Mouse (Mus musculus) stomach, embryonic 15.5 days (tissue): ENCODE measurements around the gene Psme2. TPM values are rescaled to one million over a fixed set of nuclear protein-coding genes. Genes with fewer than 3 reads are reported as not detected.

Experiments
- ATAC-seq: fragments of 200-750 bp; cut with Nextera tagmentation; 2 replicates; pipeline ENCODE4 v1.8.0; 2017; ENCODE audit warnings: low read depth, moderate number of reproducible peaks, moderate TSS enrichment; ENCODE audit not compliant: insufficient read depth, low FRiP score
- H3K27ac ChIP-seq: fragments of 300-500 bp; sonication (generic); 2 replicates; pipeline ENCODE4 v1.5.1; 2015; ENCODE audit warnings: mild to moderate bottlenecking, inconsistent platforms
- H3K27me3 ChIP-seq: fragments of 300-500 bp; sonication (generic); replicated peaks from 2 replicates; pipeline ENCODE4 v1.6.1; 2015; ENCODE audit warnings: inconsistent platforms
- H3K36me3 ChIP-seq: fragments of 300-500 bp; sonication (generic); 2 replicates; pipeline ENCODE4 v1.6.1; 2015; ENCODE audit warnings: inconsistent platforms
- H3K4me1 ChIP-seq: fragments of 300-500 bp; sonication (generic); 2 replicates; pipeline ENCODE4 v1.6.1; 2015; ENCODE audit warnings: inconsistent platforms
- H3K4me2 ChIP-seq: fragments of 300-500 bp; sonication (generic); 2 replicates; pipeline ENCODE4 v1.6.1; 2015; ENCODE audit warnings: mild to moderate bottlenecking, inconsistent platforms
- H3K4me3 ChIP-seq: fragments of 300-500 bp; sonication (generic); replicated peaks from 2 replicates; pipeline ENCODE4 v1.5.1; 2015; ENCODE audit warnings: inconsistent platforms
- H3K9ac ChIP-seq: fragments of 300-500 bp; sonication (generic); 2 replicates; pipeline ENCODE4 v1.6.1; 2015; ENCODE audit warnings: inconsistent platforms
- H3K9me3 ChIP-seq: fragments of 300-500 bp; sonication (generic); 2 replicates; pipeline ENCODE4 v1.6.1; 2016; ENCODE audit warnings: inconsistent platforms
- WGBS: fragments of 180-500 bp; shearing (Covaris S2); methylation state at CpG from one replicate; pipeline ENCODE4 v1.1.7; 2015; 5-methylcytosine and 5-hydroxymethylcytosine counted together
- polyA plus RNA-seq: library from polyadenylated mRNA; unstranded; fragments of >200 nt; fragmentation: Nextera tagmentation; extraction: Ambion mirVana; gene quantifications from 2 replicates; pipeline ENCODE4 v1.2.1, GENCODE M21; 2015

The Psme2 gene
- polyA plus RNA-seq, 1 experiment from 2014 or later, result 265 TPM

GRCm38 (mm10) chr14:55560202-55561073 lies 30.5 kb downstream of the Psme2 start, which contains the start of gene A730061H03Rik:
TSS of gene A730061H03Rik (minus strand) at chr14:55560406.
- WGBS, result under 1% methylated on average over 51 of the region's 51 CpGs
- H3K9me3 ChIP-seq, result no peaks in the 10 kb centered on the region
- H3K4me2 ChIP-seq, result peak within 1 kb of the TSS; percentile 80
- peak within 1 kb of the TSS; percentile 64 for H3K4me3 ChIP-seq
- ATAC-seq, result peak; percentile 91
- H3K27ac ChIP-seq, result peak within 1 kb of the TSS; percentile 98
- H3K9ac ChIP-seq, result peak within 1 kb of the TSS; percentile 49
- no peaks in the 10 kb centered on the region for H3K27me3 ChIP-seq
- H3K36me3 ChIP-seq, result peaks cover 19% of the 10 kb centered on the region; the same call in 1 of the 2 replicates
- peaks cover 20% of the 10 kb centered on the region for H3K4me1 ChIP-seq

GRCm38 (mm10) chr14:55559799-55560201 lies 31.1 kb downstream of the Psme2 start, which contains the start of gene Dcaf11:
TSS of gene Dcaf11 (plus strand) at chr14:55560006.
- peaks cover 20% of the 10 kb centered on the region for H3K4me1 ChIP-seq
- H3K4me3 ChIP-seq, result peak within 1 kb of the TSS; percentile 64
- ATAC-seq, result peak; percentile 84
- peaks cover 13% of the 10 kb centered on the region; the same call in 1 of the 2 replicates for H3K36me3 ChIP-seq
- under 1% methylated on average over 27 of the region's 27 CpGs for WGBS
- H3K9ac ChIP-seq, result peak within 1 kb of the TSS; percentile 49
- H3K9me3 ChIP-seq, result no peaks in the 10 kb centered on the region
- peak within 1 kb of the TSS; percentile 80 for H3K4me2 ChIP-seq
- H3K27me3 ChIP-seq, result no peaks in the 10 kb centered on the region
- peak within 1 kb of the TSS; percentile 98 for H3K27ac ChIP-seq

GRCm38 (mm10) chr14:55558740-55559448 lies 32.0 kb downstream of the Psme2 start:
- no peak overlapping the region for H3K4me3 ChIP-seq
- H3K27me3 ChIP-seq, result no peaks in the 10 kb centered on the region
- H3K4me2 ChIP-seq, result peak overlapping the region; percentile 80
- no peak for ATAC-seq
- 48% methylated on average over 6 of the region's 6 CpGs for WGBS
- peaks cover 6% of the 10 kb centered on the region; the same call in 1 of the 2 replicates for H3K36me3 ChIP-seq
- peaks cover 20% of the 10 kb centered on the region for H3K4me1 ChIP-seq
- H3K27ac ChIP-seq, result peak overlapping the region; percentile 98
- no peaks in the 10 kb centered on the region for H3K9me3 ChIP-seq
- H3K9ac ChIP-seq, result no peak overlapping the region

- Histone ChIP-seq H3K27ac (peak overlapping the region; percentile 84), H3K9ac (no peak overlapping the region), H3K36me3 (no peaks in the 10 kb centered on the region), H3K4me2 (no peak overlapping the region), H3K9me3 (no peaks in the 10 kb centered on the region), H3K4me3 (no peak overlapping the region), H3K4me1 (peaks cover 20% of the 10 kb centered on the region), H3K27me3 (no peaks in the 10 kb centered on the region)
- WGBS, result 87% methylated on average over 3 of the region's 3 CpGs
- ATAC-seq, result no peak
These were observed 33.3 kb downstream of the Psme2 start for GRCm38 (mm10) chr14:55557587-55557986.

GRCm38 (mm10) chr14:55557003-55557402 lies 33.9 kb downstream of the Psme2 start:
- Histone ChIP-seq H3K4me1 (peaks cover 17% of the 10 kb centered on the region), H3K4me2 (0 out of 2 replicates have a peak overlapping the region, but pooled peaks have one; percentile 16), H3K27ac (peak overlapping the region; percentile 84), H3K4me3 (no peak overlapping the region), H3K9me3 (no peaks in the 10 kb centered on the region), H3K36me3 (no peaks in the 10 kb centered on the region), H3K9ac (no peak overlapping the region), H3K27me3 (no peaks in the 10 kb centered on the region)
- no peak for ATAC-seq
- 22% methylated on average over 5 of the region's 5 CpGs for WGBS

- H3K9ac ChIP-seq, result no peak overlapping the region
- 75% methylated on average over 3 of the region's 3 CpGs for WGBS
- H3K9me3 ChIP-seq, result no peaks in the 10 kb centered on the region
- no peak overlapping the region for H3K27ac ChIP-seq
- H3K27me3 ChIP-seq, result no peaks in the 10 kb centered on the region
- ATAC-seq, result no peak
- H3K4me1 ChIP-seq, result peaks cover 7% of the 10 kb centered on the region; the same call in 1 of the 2 replicates
- H3K4me3 ChIP-seq, result no peak overlapping the region
- H3K36me3 ChIP-seq, result no peaks in the 10 kb centered on the region; the same call in 1 of the 2 replicates
- H3K4me2 ChIP-seq, result no peak overlapping the region
These were observed 35.1 kb downstream of the Psme2 start for GRCm38 (mm10) chr14:55555788-55556187.

GRCm38 (mm10) chr14:55554635-55555034 lies 36.3 kb downstream of the Psme2 start:
- no peaks in the 10 kb centered on the region for H3K9me3 ChIP-seq
- no peak overlapping the region for H3K4me2 ChIP-seq
- no peaks in the 10 kb centered on the region; the same call in 1 of the 2 replicates for H3K36me3 ChIP-seq
- H3K27ac ChIP-seq, result no peak overlapping the region
- peaks cover 7% of the 10 kb centered on the region; the same call in 1 of the 2 replicates for H3K4me1 ChIP-seq
- H3K27me3 ChIP-seq, result no peaks in the 10 kb centered on the region
- no peak overlapping the region for H3K9ac ChIP-seq
- no peak for ATAC-seq
- no peak overlapping the region for H3K4me3 ChIP-seq

GRCm38 (mm10) chr14:55551794-55552193 lies 39.1 kb downstream of the Psme2 start:
- Histone ChIP-seq H3K4me3 (no peak overlapping the region), H3K27me3 (no peaks in the 10 kb centered on the region), H3K4me1 (no peaks in the 10 kb centered on the region), H3K4me2 (no peak overlapping the region), H3K9me3 (no peaks in the 10 kb centered on the region), H3K36me3 (peaks cover 21% of the 10 kb centered on the region), H3K27ac (no peak overlapping the region), H3K9ac (no peak overlapping the region)
- WGBS, result 88% methylated on average over 8 of the region's 8 CpGs
- no peak for ATAC-seq

GRCm38 (mm10) chr14:55551347-55551746 lies 39.6 kb downstream of the Psme2 start:
- Histone ChIP-seq H3K9me3 (no peaks in the 10 kb centered on the region), H3K27ac (no peak overlapping the region), H3K27me3 (no peaks in the 10 kb centered on the region), H3K4me2 (no peak overlapping the region), H3K9ac (no peak overlapping the region), H3K36me3 (peaks cover 25% of the 10 kb centered on the region), H3K4me3 (no peak overlapping the region), H3K4me1 (no peaks in the 10 kb centered on the region)
- ATAC-seq, result no peak
- 67% methylated on average over 5 of the region's 5 CpGs for WGBS

GRCm38 (mm10) chr14:55550191-55550590 lies 40.7 kb downstream of the Psme2 start:
- no peak overlapping the region for H3K4me2 ChIP-seq
- H3K9ac ChIP-seq, result no peak overlapping the region
- no peak overlapping the region for H3K4me3 ChIP-seq
- 82% methylated on average over 6 of the region's 6 CpGs for WGBS
- H3K27me3 ChIP-seq, result no peaks in the 10 kb centered on the region
- H3K9me3 ChIP-seq, result no peaks in the 10 kb centered on the region
- no peak for ATAC-seq
- peaks cover 35% of the 10 kb centered on the region for H3K36me3 ChIP-seq
- no peaks in the 10 kb centered on the region for H3K4me1 ChIP-seq
- no peak overlapping the region for H3K27ac ChIP-seq

- Histone ChIP-seq H3K9me3 (no peaks in the 10 kb centered on the region), H3K27me3 (no peaks in the 10 kb centered on the region), H3K36me3 (peaks cover 45% of the 10 kb centered on the region), H3K9ac (no peak overlapping the region), H3K27ac (no peak overlapping the region), H3K4me2 (no peak overlapping the region), H3K4me1 (peaks cover 17% of the 10 kb centered on the region; the same call in 1 of the 2 replicates), H3K4me3 (no peak overlapping the region)
- WGBS, result 80% methylated on average over 9 of the region's 9 CpGs
- ATAC-seq, result no peak
These were observed 46.6 kb downstream of the Psme2 start for GRCm38 (mm10) chr14:55544334-55544733.

- no peak for ATAC-seq
- H3K27me3 ChIP-seq, result no peaks in the 10 kb centered on the region
These were observed 48.6 kb downstream of the Psme2 start for GRCm38 (mm10) chr14:55542268-55542667.

More at GRCm38 (mm10) chr14:55542268-55542667, 48.6 kb downstream of the Psme2 start:
- Histone ChIP-seq H3K9ac (no peak overlapping the region), H3K27ac (no peak overlapping the region), H3K4me3 (no peak overlapping the region), H3K36me3 (peaks cover 28% of the 10 kb centered on the region; the same call in 1 of the 2 replicates), H3K4me1 (peaks cover 18% of the 10 kb centered on the region; the same call in 1 of the 2 replicates), H3K4me2 (no peak overlapping the region), H3K9me3 (no peaks in the 10 kb centered on the region)
- WGBS, result 91% methylated on average over 12 of the region's 12 CpGs
